Mouse (Mus musculus) heart, postnatal 0 days (tissue): ENCODE results near the gene Tmem259.

ENCODE experiments used
- CTCF ChIP-seq: IDR thresholded peaks from 2 replicates; pipeline ENCODE4 v1.5.1; 2016; ENCODE audit warnings: antibody characterized with exemption, control low read depth, low read depth
- EP300 ChIP-seq: IDR thresholded peaks from 2 replicates; pipeline ENCODE4 v1.6.1; 2016; ENCODE audit warnings: antibody characterized with exemption, low read depth

DNA sequence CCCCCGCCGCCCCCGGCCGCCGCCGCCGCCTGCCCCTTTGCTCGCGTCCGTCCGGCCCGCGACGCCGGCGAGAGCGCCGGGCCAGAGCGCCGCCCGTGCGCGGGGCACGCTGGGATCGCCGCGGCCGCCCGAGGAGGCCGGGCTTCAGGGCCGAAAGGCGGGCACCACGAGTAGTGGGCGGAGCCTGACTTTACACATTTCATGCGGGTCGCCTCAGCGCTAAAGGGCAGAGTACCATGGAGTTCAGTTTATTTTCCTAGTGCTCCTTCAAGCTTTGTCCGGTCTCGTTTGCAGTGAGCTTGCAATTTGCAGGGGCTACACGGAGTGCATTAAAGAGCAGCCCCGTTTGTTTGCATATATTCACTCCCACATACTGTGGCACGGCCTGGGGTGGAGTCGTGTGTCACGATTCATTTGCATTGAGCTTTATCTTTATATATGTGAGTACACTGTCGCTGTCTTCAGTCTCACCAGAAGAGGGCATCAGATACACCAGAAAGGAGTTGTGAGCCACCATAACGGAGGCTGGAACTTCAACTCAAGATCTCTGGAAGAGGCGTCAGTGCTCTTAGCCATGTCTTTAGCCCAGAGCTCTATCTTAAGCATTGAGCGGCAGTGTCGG is at the start of gene Tmem259:
- TF ChIP-seq CTCF (peak; percentile 67), EP300 (peak; percentile 7; the same call in 1 of the 2 replicates)
